Mouse (Mus musculus) kidney, embryonic 16.5 days (tissue): Measurements from ENCODE around the gene Hmg20b. TPM values are rescaled to one million over a fixed set of nuclear protein-coding genes. Genes with fewer than 3 reads are reported as not detected.

Source experiments
- ATAC-seq: fragments of 200-750 bp; cut with Nextera tagmentation; 2 replicates; pipeline ENCODE4 v1.8.0; 2017; ENCODE audit warnings: moderate TSS enrichment; ENCODE audit not compliant: low FRiP score, low TSS enrichment
- H3K27ac ChIP-seq: fragments of 300-500 bp; sonication (generic); 2 replicates; pipeline ENCODE4 v1.5.1; 2014; ENCODE audit warnings: low read length
- H3K27me3 ChIP-seq: fragments of 300-500 bp; sonication (generic); 2 replicates; pipeline ENCODE4 v1.6.1; 2014; ENCODE audit warnings: low read length, control low read depth, mixed read lengths; ENCODE audit not compliant: insufficient read depth
- H3K36me3 ChIP-seq: fragments of 300-500 bp; sonication (generic); 2 replicates; pipeline ENCODE4 v1.6.1; 2014; ENCODE audit warnings: low read length, control low read depth, mixed read lengths; ENCODE audit not compliant: insufficient read depth
- H3K4me1 ChIP-seq: fragments of 300-500 bp; sonication (generic); 2 replicates; pipeline ENCODE4 v1.6.1; 2014; ENCODE audit warnings: low read length, control low read depth, mixed read lengths; ENCODE audit not compliant: insufficient read depth
- H3K4me2 ChIP-seq: fragments of 300-500 bp; sonication (generic); replicated peaks from 2 replicates; pipeline ENCODE4 v1.6.1; 2014; ENCODE audit warnings: low read depth, low read length
- H3K4me3 ChIP-seq: fragments of 300-500 bp; sonication (generic); 2 replicates; pipeline ENCODE4 v1.5.1; 2014; ENCODE audit warnings: mild to moderate bottlenecking, low read length
- H3K9ac ChIP-seq: fragments of 300-500 bp; sonication (generic); replicated peaks from 2 replicates; pipeline ENCODE4 v1.6.1; 2014; ENCODE audit warnings: low read length
- H3K9me3 ChIP-seq: fragments of 300-500 bp; sonication (generic); 2 replicates; pipeline ENCODE4 v1.6.1; 2016; ENCODE audit warnings: low read length, control low read depth
- WGBS: fragments of 180-500 bp; shearing (Covaris S2); extraction: QIAGEN DNeasy Blood & Tissue Kit; methylation state at CpG from one replicate; pipeline ENCODE4 v1.1.7; 2014; 5-methylcytosine and 5-hydroxymethylcytosine counted together
- polyA plus RNA-seq: library from polyadenylated mRNA; unstranded; fragments of >200 nt; fragmentation: Nextera tagmentation; extraction: Ambion mirVana; gene quantifications from 2 replicates; pipeline ENCODE4 v1.2.1, GENCODE M21; 2015

Hmg20b gene
- polyA plus RNA-seq, 1 experiment from 2014 or later = 90.6 TPM

DNA sequence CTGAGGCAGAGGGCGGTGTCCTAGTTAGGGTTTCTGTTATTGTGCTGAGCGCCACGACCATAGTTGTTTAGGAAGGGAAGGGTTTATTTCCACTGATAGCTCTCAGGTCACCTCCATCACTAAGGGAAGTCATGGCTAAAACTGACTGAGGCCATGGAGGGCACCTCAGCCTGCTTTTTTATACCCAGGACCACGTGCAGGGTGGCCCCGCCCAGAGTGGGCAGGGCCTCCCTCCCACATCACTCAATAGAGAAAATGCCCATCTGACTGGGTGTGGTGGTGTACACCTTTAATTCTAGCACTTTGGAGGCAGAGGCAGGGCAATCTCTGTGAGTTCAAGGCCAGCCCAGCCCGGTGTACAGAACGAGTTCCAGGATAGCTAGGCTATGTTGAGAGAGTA is 36.1 kb downstream of the Hmg20b start:
- WGBS = 80% methylated on average over 7 of the region's 7 CpGs
- peaks cover 66% of the 10 kb centered on the region for H3K36me3 ChIP-seq

DNA sequence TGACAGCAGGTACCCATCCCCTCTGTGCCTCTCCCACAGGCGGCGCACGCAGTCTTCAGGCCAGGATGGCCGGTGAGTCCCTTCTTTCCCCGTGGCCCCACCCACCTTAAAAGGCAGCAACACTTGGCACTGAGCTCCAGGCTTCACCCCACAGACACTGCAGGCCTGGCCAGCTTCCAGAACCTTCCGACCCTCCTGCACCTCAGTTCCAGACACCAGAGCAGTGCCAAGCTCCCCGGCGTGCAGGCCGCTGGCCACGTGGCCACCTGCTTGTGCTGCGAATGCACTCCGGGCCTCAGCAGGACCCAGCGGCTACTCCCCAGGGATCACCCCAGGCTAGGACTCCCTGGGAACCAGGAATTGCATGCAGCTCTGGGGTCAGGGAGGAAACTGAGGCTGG is 36.7 kb downstream of the Hmg20b start:
- H3K4me3 ChIP-seq = no peak overlapping the region
- H3K9ac ChIP-seq = no peak overlapping the region
- no peak overlapping the region for H3K27ac ChIP-seq
- H3K4me2 ChIP-seq = no peak overlapping the region
- H3K9me3 ChIP-seq = no peaks in the 10 kb centered on the region
- WGBS = 94% methylated on average over 13 of the region's 13 CpGs
- ATAC-seq = no peak
- H3K4me1 ChIP-seq = peaks cover 34% of the 10 kb centered on the region
- no peaks in the 10 kb centered on the region for H3K27me3 ChIP-seq
- H3K36me3 ChIP-seq = peaks cover 73% of the 10 kb centered on the region

More for the DNA sequence above, 36.1 kb downstream of the Hmg20b start:
- H3K4me1 ChIP-seq = peaks cover 38% of the 10 kb centered on the region
- H3K9ac ChIP-seq = no peak overlapping the region
- H3K27me3 ChIP-seq = no peaks in the 10 kb centered on the region
- H3K27ac ChIP-seq = no peak overlapping the region
- no peak for ATAC-seq
- H3K9me3 ChIP-seq = no peaks in the 10 kb centered on the region
- no peak overlapping the region for H3K4me2 ChIP-seq
- H3K4me3 ChIP-seq = no peak overlapping the region

DNA sequence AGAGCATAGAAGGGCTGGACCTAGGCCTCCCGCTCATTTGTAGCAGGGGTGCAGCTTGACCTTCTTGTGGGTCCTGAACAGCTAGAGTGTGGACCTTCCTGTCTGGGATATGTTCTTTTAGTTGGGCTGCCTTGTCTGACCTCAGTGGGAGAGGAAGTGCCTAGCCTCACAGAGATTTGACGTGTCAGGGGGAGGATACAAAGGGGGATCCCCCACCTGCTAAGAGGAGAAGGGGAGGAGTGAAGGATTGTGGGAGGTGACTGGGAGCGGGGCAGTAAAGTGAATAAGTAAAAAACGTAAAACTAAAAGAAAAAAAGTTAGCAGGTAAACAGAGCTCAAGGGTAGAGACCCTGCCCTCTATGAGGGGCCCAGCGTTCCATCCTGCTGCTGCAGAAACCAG is 40.7 kb downstream of the Hmg20b start:
- Histone ChIP-seq H3K27ac (no peak overlapping the region), H3K27me3 (no peaks in the 10 kb centered on the region), H3K4me1 (peaks cover 18% of the 10 kb centered on the region), H3K9me3 (no peaks in the 10 kb centered on the region), H3K36me3 (peaks cover 87% of the 10 kb centered on the region), H3K9ac (no peak overlapping the region), H3K4me3 (no peak overlapping the region), H3K4me2 (no peak overlapping the region)
- WGBS = 80% methylated on average over 5 of the region's 5 CpGs
- no peak for ATAC-seq

DNA sequence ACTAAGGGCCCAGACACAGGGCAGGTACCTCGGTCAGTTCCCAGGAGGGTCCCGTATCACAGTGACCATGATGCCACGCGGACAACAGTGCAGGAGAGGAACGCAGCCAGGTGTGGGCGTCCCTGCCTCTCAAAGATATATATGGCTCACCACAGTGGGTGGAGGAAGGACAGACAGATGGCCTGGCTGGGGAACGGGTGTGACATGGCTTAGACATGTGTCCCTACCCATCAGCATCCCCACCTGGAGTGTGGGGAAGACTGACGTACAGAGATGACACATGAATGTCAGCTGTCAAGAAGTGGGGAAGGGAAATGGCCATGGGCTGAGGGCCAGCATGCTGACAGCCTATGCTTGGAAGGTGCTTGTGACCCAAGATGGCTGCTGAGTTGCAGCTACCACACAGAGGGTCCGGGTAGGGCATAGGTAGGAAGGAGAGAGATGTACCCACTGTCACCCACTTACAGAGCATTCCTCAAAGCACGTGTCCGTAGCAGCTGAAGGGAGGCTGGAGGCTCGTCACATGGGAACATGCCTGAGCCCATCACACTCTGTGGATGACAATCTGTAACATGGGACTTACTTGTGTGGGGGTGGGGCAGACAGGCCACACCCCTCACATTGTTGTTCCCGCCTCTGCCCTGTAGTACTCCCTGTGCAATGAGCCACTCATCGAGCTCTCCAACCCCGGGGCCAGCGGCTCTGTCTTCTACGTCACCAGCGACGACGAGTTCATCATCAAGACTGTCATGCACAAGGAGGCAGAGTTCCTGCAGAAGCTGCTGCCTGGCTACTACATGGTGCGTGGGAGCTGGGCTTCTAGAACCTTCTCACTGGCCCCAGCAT is 43.2 kb downstream of the Hmg20b start:
- H3K4me2 ChIP-seq = no peak overlapping the region
- no peak overlapping the region for H3K27ac ChIP-seq
- 93% methylated on average over 21 of the region's 21 CpGs for WGBS
- no peak overlapping the region for H3K9ac ChIP-seq
- ATAC-seq = no peak
- H3K9me3 ChIP-seq = no peaks in the 10 kb centered on the region
- peaks cover 64% of the 10 kb centered on the region for H3K36me3 ChIP-seq
- peaks cover 32% of the 10 kb centered on the region for H3K4me1 ChIP-seq
- H3K4me3 ChIP-seq = no peak overlapping the region
- H3K27me3 ChIP-seq = no peaks in the 10 kb centered on the region

DNA sequence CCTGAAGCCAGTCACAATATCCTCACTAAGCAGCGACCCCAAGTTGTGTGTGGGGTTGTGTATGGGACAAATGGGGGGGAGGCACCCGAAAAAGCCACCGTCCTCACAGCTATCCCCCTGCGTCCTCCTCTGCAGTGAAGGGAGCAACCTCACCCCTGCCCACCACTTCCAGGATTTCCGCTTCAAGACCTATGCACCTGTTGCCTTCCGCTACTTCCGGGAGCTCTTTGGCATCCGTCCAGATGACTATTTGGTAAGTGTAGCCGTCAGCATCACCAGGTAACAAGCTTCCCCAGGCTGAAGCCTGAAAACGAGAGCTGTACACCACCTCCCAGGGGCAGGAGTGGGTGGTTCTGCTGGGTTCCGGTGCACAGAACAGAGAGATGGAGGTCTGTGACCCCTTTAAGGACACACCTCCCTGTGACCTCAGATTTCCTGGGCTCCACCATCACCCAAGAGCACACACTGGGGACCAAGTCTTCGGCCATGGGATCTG is 44.1 kb downstream of the Hmg20b start:
- H3K4me1 ChIP-seq = peaks cover 37% of the 10 kb centered on the region
- H3K9me3 ChIP-seq = no peaks in the 10 kb centered on the region
- H3K9ac ChIP-seq = no peak overlapping the region
- no peak for ATAC-seq
- H3K27ac ChIP-seq = no peak overlapping the region
- H3K36me3 ChIP-seq = peaks cover 55% of the 10 kb centered on the region
- no peaks in the 10 kb centered on the region for H3K27me3 ChIP-seq
- no peak overlapping the region for H3K4me2 ChIP-seq
- 90% methylated on average over 12 of the region's 12 CpGs for WGBS
- no peak overlapping the region for H3K4me3 ChIP-seq

DNA sequence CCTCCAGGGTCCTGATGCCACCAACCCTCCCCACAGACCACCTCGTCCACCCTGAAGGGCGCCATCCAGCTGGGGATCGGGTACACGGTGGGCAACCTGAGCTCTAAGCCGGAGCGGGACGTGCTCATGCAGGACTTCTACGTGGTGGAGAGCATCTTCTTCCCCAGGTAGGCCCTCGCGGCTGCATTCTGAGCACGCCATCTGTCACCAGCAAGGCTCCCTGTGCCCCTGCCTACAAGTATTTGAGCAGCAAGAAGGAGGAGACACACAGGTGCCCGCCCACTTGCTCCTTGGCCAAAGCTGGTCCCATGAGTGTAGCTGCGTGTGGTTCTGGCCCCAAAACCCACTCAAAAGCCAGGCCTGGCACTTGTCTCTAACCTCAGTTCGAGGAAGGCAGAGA is 44.6 kb downstream of the Hmg20b start:
- Histone ChIP-seq H3K36me3 (peaks cover 50% of the 10 kb centered on the region), H3K27me3 (no peaks in the 10 kb centered on the region), H3K4me1 (peaks cover 43% of the 10 kb centered on the region), H3K9ac (no peak overlapping the region), H3K27ac (no peak overlapping the region), H3K4me2 (no peak overlapping the region), H3K4me3 (no peak overlapping the region), H3K9me3 (no peaks in the 10 kb centered on the region)
- ATAC-seq = no peak
- 91% methylated on average over 14 of the region's 14 CpGs for WGBS

DNA sequence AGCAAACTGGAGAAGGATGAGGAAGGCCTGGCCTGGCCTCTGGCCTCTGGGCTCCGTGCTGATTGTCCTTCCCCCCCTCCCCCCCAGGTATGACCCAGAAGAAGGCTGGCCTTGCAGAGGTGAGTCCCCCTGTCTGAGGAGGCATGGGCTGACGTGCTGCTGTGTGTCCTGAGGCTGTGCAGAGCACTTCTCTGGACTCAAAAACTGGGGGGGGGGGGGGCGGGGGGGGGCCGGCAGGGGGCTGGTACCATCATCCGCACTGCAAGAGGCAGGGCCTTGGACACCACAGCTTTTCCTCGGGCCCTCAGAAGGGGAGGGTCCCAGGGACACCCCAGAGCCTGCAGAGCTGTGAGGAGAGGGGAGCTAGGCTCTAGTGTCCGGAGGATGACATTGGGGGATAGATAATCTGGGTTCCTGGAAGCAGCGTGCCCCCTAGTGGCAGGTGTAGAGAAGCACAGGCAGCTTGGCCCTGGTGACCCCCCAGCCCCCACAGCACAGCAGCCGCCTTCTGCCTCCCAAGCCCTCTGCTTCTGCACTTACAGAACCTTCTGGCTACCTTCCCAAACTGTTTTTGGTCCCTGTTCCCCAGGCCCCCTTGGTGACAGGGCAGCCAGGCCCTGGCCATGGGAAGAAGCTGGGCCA is 45.6 kb downstream of the Hmg20b start:
- Histone ChIP-seq H3K4me3 (no peak overlapping the region), H3K9me3 (no peaks in the 10 kb centered on the region), H3K27me3 (no peaks in the 10 kb centered on the region), H3K9ac (0 out of 2 replicates have a peak overlapping the region, but pooled peaks have one; percentile 25), H3K27ac (no peak overlapping the region), H3K4me2 (no peak overlapping the region), H3K4me1 (peaks cover 52% of the 10 kb centered on the region), H3K36me3 (peaks cover 40% of the 10 kb centered on the region)
- no peak for ATAC-seq
- WGBS = 16% methylated on average over 8 of the region's 9 CpGs

DNA sequence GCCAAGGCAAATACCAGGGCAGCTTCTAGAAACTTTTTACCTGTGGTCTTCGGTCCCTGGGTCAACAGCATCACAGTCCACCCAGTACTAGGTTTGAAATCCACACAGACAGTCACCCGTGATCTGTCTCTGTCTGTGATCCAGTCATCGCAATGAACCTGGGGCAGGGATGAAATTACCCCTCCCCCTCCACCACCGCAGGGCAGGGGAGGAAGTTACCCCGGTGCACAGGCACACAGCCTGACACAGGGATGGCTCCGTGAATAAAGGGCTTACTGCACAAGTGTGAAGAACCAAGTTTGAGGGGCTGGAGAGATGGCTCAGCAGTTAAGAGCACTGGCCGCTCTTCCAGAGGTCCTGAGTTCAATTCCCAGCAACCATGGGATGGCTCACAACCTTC is 46.5 kb downstream of the Hmg20b start:
- ATAC-seq = no peak
- H3K36me3 ChIP-seq = peaks cover 31% of the 10 kb centered on the region
- H3K27me3 ChIP-seq = no peaks in the 10 kb centered on the region
- H3K4me1 ChIP-seq = peaks cover 62% of the 10 kb centered on the region
- no peak overlapping the region for H3K4me2 ChIP-seq
- WGBS = 67% methylated on average over 7 of the region's 7 CpGs
- H3K9me3 ChIP-seq = no peaks in the 10 kb centered on the region
- H3K9ac ChIP-seq = no peak overlapping the region
- no peak overlapping the region for H3K4me3 ChIP-seq
- no peak overlapping the region for H3K27ac ChIP-seq

DNA sequence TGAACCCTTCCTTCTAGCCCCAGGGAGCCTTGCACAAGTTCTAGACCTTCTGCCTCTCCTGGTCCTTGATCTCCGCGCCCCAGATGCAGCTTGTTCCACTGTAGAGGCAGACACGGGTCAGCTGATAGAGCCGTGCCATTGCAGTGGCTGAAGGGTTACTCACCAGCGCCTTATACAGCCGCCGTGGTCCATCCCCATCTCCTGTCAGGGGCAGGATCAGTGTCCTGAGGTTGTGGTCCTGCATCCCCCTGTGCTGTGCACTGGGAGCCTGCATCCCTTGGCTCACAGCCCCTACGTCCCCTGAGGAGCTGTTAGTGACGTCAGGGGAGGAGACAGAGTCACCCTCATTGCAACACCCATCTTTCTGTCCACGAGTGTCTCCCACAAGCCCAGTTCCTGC is 47.0 kb downstream of the Hmg20b start:
- 68% methylated on average over 10 of the region's 10 CpGs for WGBS
- ATAC-seq = no peak
- Histone ChIP-seq H3K27me3 (no peaks in the 10 kb centered on the region), H3K4me2 (0 out of 2 replicates have a peak overlapping the region, but pooled peaks have one; percentile 20), H3K9ac (peak overlapping the region; percentile 29), H3K27ac (peak overlapping the region; percentile 56), H3K4me1 (peaks cover 64% of the 10 kb centered on the region), H3K9me3 (no peaks in the 10 kb centered on the region), H3K4me3 (no peak overlapping the region), H3K36me3 (peaks cover 26% of the 10 kb centered on the region)

DNA sequence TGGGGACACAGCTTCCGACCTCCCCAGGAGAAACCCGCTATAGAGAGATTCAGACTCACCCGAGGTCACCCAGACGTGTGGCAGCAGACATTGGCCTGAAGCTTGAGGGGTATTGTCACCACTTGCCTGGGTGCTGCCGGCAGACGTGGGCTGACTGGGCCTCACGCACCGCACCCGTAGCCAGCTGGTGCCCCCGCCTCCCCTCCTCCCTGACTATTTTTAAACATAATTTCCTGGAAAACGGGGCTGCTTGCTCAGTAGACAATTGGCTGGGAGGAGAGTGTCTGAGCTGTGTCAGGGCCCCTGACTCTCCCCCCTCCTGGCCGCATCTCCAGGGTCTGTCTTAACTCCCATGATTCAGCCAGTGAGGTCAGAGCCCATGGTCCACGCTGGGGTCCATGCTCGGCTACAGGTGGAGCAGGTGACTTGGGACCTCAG is 47.5 kb downstream of the Hmg20b start:
- H3K27me3 ChIP-seq = no peaks in the 10 kb centered on the region
- H3K4me2 ChIP-seq = peak overlapping the region; percentile 20; the same call in 1 of the 2 replicates
- no peak for ATAC-seq
- peak overlapping the region; percentile 32 for H3K9ac ChIP-seq
- H3K4me1 ChIP-seq = peaks cover 68% of the 10 kb centered on the region
- H3K9me3 ChIP-seq = no peaks in the 10 kb centered on the region
- H3K27ac ChIP-seq = peak overlapping the region; percentile 56
- H3K4me3 ChIP-seq = no peak overlapping the region
- peaks cover 22% of the 10 kb centered on the region for H3K36me3 ChIP-seq
- WGBS = 63% methylated on average over 14 of the region's 14 CpGs
